Mouse (Mus musculus): ENCODE measurements around the gene Onecut1.

DNA sequence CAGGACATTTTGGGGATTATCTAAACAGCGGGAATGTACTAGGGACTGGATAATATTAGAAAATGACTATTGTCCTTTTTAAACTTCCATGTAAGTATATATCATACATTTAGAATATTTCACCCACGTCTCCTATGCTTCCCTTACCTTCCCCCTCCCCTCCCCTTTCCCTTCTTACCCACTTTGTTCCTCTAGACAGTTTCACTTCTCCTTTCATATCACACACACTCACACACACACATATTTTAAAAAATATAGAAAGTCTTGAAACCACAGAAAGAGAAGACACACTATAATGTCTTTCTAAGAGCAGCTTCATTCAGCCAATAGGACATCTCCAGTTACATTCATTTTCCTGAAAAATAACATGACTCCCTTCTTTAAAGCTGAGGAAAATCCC lies 36.6 kb upstream of the Onecut1 start:
- TF ChIP-seq EP300 (IDR thresholded peaks at IDR 0.05; ENCODE audit: low read depth), result no peak
- no peak for TF ChIP-seq CTCF (IDR thresholded peaks at IDR 0.05; ENCODE audit: low read depth)
